Mouse (Mus musculus): ENCODE data around the gene Eif4ebp2. TPM values are rescaled to one million over a fixed set of nuclear protein-coding genes. Genes with fewer than 3 reads are reported as not detected.

Eif4ebp2 gene
- polyA plus RNA-seq, 1 experiment from 2014 or later, result 48.8 TPM

DNA sequence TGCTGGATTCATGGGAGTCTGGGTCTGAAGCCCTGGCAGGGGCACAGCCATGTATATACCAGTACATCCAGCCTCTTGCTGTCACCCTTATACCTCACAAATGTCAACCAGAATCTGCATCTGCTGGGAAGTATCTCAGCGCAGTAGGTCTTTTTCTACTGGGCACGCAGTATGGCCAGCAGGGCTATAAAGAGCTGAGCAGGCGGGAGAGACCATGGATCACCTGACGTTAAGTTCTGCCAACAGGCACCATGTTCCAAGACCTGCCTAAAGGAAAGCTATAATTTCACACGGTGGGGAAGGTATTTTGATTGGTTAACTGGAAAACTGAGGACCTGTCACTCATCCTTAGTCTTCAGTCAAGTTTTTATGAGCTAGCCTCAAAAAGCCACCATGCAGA, 23.4 kb downstream of the Eif4ebp2 start:
- Histone ChIP-seq H3K36me3 (ENCODE audit: control insufficient read depth, insufficient read depth, low read length) (peaks cover 41% of the 10 kb centered on the region), H3K27ac (ENCODE audit: low read depth) (no peak overlapping the region), H3K27me3 (replicated peaks; ENCODE audit: control insufficient read depth, insufficient read depth, low read length) (no peaks in the 10 kb centered on the region), H3K9ac (ENCODE audit: low read length) (no peak overlapping the region), H3K4me1 (replicated peaks; ENCODE audit: control insufficient read depth, insufficient read depth, low read length) (no peaks in the 10 kb centered on the region), H3K4me2 (ENCODE audit: low read length) (no peak overlapping the region), H3K4me3 (ENCODE audit: low read depth, low read length) (no peak overlapping the region), H3K9me3 (ENCODE audit: control insufficient read depth, low read length) (no peaks in the 10 kb centered on the region)
- no peak for DNase-seq (ENCODE audit: low spot score)
- ATAC-seq (replicated peaks; ENCODE audit: low FRiP score, low TSS enrichment, low read depth), result no peak
- WGBS, result 93% methylated on average over 5 of the region's 5 CpGs

DNA sequence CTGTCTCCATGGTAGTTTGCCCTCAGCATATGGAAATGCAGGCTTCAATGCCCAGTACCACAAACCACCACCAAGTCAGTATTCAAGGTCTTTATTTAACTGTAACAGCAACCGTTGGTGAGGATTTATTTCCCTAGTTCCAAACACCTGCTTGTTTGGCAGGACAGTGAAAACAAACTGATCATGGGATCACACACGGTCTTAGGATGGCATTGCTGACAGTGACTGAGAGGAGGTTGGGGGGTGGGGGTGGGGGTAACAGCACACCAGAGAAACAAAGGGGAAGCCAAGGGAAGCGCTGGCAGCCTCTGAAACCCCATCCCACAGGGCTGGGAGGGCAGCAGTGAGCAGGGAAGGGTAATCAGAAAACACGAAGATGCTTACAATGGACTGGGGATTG, 24.0 kb downstream of the Eif4ebp2 start:
- 68% methylated on average over 4 of the region's 4 CpGs for WGBS
- ATAC-seq (replicated peaks; ENCODE audit: low FRiP score, low TSS enrichment, low read depth) (no peak), DNase-seq (ENCODE audit: low spot score) (no peak)
- no peaks in the 10 kb centered on the region for H3K4me1 ChIP-seq (replicated peaks; ENCODE audit: control insufficient read depth, insufficient read depth, low read length)
- H3K4me3 ChIP-seq (ENCODE audit: low read depth, low read length), result no peak overlapping the region
- no peaks in the 10 kb centered on the region for H3K9me3 ChIP-seq (ENCODE audit: control insufficient read depth, low read length)
- H3K4me2 ChIP-seq (ENCODE audit: low read length), result no peak overlapping the region
- no peaks in the 10 kb centered on the region for H3K27me3 ChIP-seq (replicated peaks; ENCODE audit: control insufficient read depth, insufficient read depth, low read length)
- no peak overlapping the region for H3K27ac ChIP-seq (ENCODE audit: low read depth)
- H3K9ac ChIP-seq (ENCODE audit: low read length), result no peak overlapping the region
- H3K36me3 ChIP-seq (ENCODE audit: control insufficient read depth, insufficient read depth, low read length), result peaks cover 35% of the 10 kb centered on the region

DNA sequence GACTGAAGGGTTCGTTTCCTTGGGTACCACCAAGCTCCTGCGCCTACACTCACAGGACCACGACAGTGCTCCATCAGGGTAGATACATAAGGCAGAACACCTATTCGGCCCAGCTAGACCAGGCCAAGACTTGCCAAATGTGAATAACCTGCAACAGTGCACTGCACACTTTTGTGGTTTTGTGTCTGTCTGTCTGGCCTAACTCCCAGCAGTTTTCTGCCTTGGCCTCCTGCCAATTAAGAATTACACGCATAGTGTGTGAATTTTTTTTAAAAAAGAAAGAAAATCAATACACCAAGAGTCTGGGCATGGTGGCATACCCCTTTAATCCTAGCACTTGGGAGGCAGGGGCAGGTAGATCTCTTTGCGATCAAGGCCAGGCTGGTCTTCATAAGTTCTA, 24.5 kb downstream of the Eif4ebp2 start:
- Histone ChIP-seq H3K4me3 (ENCODE audit: low read depth, low read length) (no peak overlapping the region), H3K4me1 (replicated peaks; ENCODE audit: control insufficient read depth, insufficient read depth, low read length) (no peaks in the 10 kb centered on the region)
- 86% methylated on average over 6 of the region's 6 CpGs for WGBS

DNA sequence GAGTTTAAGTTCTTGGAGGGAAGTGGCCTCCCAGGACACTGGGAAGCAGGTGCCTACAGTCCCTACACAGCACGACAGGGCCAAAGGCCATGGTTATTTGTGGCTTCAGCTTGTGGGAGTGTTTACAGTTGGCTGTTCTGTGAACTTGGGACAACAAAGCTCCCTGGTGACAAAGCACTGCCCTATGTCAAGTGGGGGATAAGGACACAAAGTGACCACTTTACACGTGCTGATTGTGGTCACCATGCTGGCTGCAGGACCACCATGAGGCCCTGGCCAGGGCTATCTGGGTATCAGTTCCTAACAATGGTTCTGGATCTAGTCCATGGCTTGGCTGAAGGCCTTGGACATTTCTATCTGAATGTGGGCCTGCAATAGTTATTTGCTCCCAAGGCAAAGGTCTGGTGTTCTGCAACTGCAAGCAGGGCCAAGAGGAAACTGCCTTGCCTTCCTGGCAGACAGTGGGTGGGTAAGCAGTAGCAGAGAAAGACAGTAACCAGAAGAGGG, 26.2 kb downstream of the Eif4ebp2 start:
- Histone ChIP-seq H3K9ac (ENCODE audit: low read length) (no peak overlapping the region), H3K4me1 (replicated peaks; ENCODE audit: control insufficient read depth, insufficient read depth, low read length) (no peaks in the 10 kb centered on the region), H3K27me3 (replicated peaks; ENCODE audit: control insufficient read depth, insufficient read depth, low read length) (no peaks in the 10 kb centered on the region), H3K4me2 (ENCODE audit: low read length) (no peak overlapping the region), H3K9me3 (ENCODE audit: control insufficient read depth, low read length) (no peaks in the 10 kb centered on the region), H3K27ac (ENCODE audit: low read depth) (no peak overlapping the region), H3K36me3 (ENCODE audit: control insufficient read depth, insufficient read depth, low read length) (peaks cover 20% of the 10 kb centered on the region), H3K4me3 (ENCODE audit: low read depth, low read length) (no peak overlapping the region)
- 54% methylated on average over 2 of the region's 2 CpGs for WGBS
- DNase-seq (ENCODE audit: low spot score), result no peak
- no peak for ATAC-seq (replicated peaks; ENCODE audit: low FRiP score, low TSS enrichment, low read depth)

More for the DNA sequence above, 24.5 kb downstream of the Eif4ebp2 start:
- no peak overlapping the region for H3K27ac ChIP-seq (ENCODE audit: low read depth)
- H3K36me3 ChIP-seq (ENCODE audit: control insufficient read depth, insufficient read depth, low read length), result peaks cover 31% of the 10 kb centered on the region
- no peak for ATAC-seq (replicated peaks; ENCODE audit: low FRiP score, low TSS enrichment, low read depth)
- no peak overlapping the region for H3K9ac ChIP-seq (ENCODE audit: low read length)
- H3K9me3 ChIP-seq (ENCODE audit: control insufficient read depth, low read length), result no peaks in the 10 kb centered on the region
- DNase-seq (ENCODE audit: low spot score), result no peak
- H3K4me2 ChIP-seq (ENCODE audit: low read length), result no peak overlapping the region
- no peaks in the 10 kb centered on the region for H3K27me3 ChIP-seq (replicated peaks; ENCODE audit: control insufficient read depth, insufficient read depth, low read length)

DNA sequence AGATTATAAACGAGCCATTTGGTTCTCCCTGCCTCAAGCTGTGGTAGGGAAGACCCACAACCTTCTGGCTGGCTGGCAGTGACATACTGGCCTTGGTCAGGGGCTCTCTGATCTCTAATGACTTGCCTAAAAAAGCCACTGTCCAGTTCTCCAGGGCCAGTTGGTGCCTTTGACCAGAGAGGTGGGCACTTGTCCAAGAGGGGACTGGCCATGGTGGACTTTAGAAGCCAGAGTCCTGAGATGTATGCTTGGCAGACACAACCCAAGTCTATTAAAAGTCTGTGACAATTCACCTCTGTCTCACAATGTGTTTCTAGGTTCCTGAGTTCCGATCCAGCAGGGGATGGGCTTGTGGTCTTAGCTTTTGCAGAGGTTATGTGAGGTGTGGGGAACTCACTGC, 27.4 kb downstream of the Eif4ebp2 start:
- H3K4me2 ChIP-seq (ENCODE audit: low read length), result no peak overlapping the region
- DNase-seq (ENCODE audit: low spot score) (no peak), ATAC-seq (replicated peaks; ENCODE audit: low FRiP score, low TSS enrichment, low read depth) (no peak)
- H3K9ac ChIP-seq (ENCODE audit: low read length), result no peak overlapping the region
- no peaks in the 10 kb centered on the region for H3K4me1 ChIP-seq (replicated peaks; ENCODE audit: control insufficient read depth, insufficient read depth, low read length)
- peaks cover 8% of the 10 kb centered on the region for H3K36me3 ChIP-seq (ENCODE audit: control insufficient read depth, insufficient read depth, low read length)
- peaks cover 2% of the 10 kb centered on the region for H3K27me3 ChIP-seq (replicated peaks; ENCODE audit: control insufficient read depth, insufficient read depth, low read length)
- H3K9me3 ChIP-seq (ENCODE audit: control insufficient read depth, low read length), result no peaks in the 10 kb centered on the region
- no peak overlapping the region for H3K4me3 ChIP-seq (ENCODE audit: low read depth, low read length)
- no peak overlapping the region for H3K27ac ChIP-seq (ENCODE audit: low read depth)
- 60% methylated on average over 2 of the region's 2 CpGs for WGBS

DNA sequence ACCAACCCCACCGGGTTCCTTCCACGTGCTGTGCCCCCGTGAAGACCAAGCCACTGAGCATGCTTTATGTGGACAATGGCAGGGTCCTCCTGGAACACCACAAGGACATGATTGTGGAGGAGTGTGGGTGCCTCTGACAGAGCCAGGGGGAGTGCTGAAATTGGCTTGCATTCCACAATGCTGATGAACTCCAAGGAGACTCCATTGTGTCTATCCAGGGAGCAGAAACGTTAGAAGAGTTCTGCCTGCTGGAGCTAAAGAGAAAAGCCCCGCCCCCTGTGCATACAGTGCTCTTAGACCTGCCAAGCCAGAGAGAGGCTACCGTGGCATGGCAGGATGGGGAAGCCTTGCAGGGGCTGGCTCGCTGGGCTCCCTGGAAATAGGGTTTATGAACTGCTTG, 28.0 kb downstream of the Eif4ebp2 start:
- Histone ChIP-seq H3K36me3 (ENCODE audit: control insufficient read depth, insufficient read depth, low read length) (peaks cover 2% of the 10 kb centered on the region; the same call in 1 of the 2 replicates), H3K4me3 (ENCODE audit: low read depth, low read length) (no peak overlapping the region), H3K9ac (ENCODE audit: low read length) (no peak overlapping the region), H3K27ac (ENCODE audit: low read depth) (no peak overlapping the region), H3K27me3 (replicated peaks; ENCODE audit: control insufficient read depth, insufficient read depth, low read length) (peaks cover 7% of the 10 kb centered on the region), H3K9me3 (ENCODE audit: control insufficient read depth, low read length) (no peaks in the 10 kb centered on the region), H3K4me2 (ENCODE audit: low read length) (no peak overlapping the region), H3K4me1 (replicated peaks; ENCODE audit: control insufficient read depth, insufficient read depth, low read length) (no peaks in the 10 kb centered on the region)
- WGBS, result 30% methylated on average over 7 of the region's 7 CpGs
- no peak for DNase-seq (ENCODE audit: low spot score)
- ATAC-seq (replicated peaks; ENCODE audit: low FRiP score, low TSS enrichment, low read depth), result no peak; the same call in 1 of the 2 replicates

DNA sequence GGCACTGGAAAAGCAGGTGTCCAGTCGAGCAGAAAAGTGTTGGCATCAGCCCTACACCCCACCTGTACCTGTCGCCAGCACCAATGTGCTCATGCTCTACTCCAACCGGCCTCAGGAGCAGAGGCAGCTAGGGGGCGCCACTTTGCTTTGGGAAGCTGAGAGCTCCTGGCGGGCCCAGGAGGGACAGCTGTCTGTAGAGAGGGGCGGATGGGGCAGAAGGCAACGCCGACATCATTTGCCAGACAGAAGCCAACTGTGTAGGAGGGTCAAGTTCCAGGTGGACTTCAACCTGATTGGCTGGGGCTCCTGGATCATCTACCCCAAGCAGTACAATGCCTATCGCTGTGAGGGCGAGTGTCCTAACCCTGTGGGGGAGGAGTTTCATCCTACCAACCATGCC, 29.2 kb downstream of the Eif4ebp2 start:
- no peak overlapping the region for H3K27ac ChIP-seq (ENCODE audit: low read depth)
- H3K4me3 ChIP-seq (ENCODE audit: low read depth, low read length), result no peak overlapping the region
- H3K27me3 ChIP-seq (replicated peaks; ENCODE audit: control insufficient read depth, insufficient read depth, low read length), result peaks cover 20% of the 10 kb centered on the region
- H3K4me1 ChIP-seq (replicated peaks; ENCODE audit: control insufficient read depth, insufficient read depth, low read length), result peaks cover 5% of the 10 kb centered on the region; the same call in 1 of the 2 replicates
- DNase-seq (ENCODE audit: low spot score) (no peak), ATAC-seq (replicated peaks; ENCODE audit: low FRiP score, low TSS enrichment, low read depth) (no peak)
- 62% methylated on average over 10 of the region's 10 CpGs for WGBS
- H3K9ac ChIP-seq (ENCODE audit: low read length), result no peak overlapping the region
- no peak overlapping the region for H3K4me2 ChIP-seq (ENCODE audit: low read length)
- no peaks in the 10 kb centered on the region for H3K36me3 ChIP-seq (ENCODE audit: control insufficient read depth, insufficient read depth, low read length)
- H3K9me3 ChIP-seq (ENCODE audit: control insufficient read depth, low read length), result no peaks in the 10 kb centered on the region

DNA sequence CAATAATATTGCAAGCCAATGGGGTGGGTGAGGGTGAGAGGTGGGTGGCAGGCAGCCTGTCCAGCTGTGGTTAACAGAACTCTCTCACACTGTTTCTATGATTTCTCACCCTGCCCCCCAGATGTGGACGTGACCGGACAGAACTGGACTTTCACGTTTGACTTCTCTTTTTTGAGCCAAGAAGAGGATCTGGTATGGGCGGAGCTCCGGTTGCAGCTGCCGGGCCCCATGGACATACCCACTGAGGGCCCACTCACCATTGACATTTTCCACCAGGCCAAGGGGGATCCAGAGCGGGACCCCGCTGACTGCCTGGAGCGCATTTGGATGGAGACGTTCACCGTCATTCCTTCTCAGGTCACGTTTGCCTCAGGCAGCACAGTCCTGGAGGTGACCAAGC, 29.6 kb downstream of the Eif4ebp2 start:
- Histone ChIP-seq H3K36me3 (ENCODE audit: control insufficient read depth, insufficient read depth, low read length) (no peaks in the 10 kb centered on the region), H3K9ac (ENCODE audit: low read length) (no peak overlapping the region), H3K4me2 (ENCODE audit: low read length) (no peak overlapping the region), H3K4me1 (replicated peaks; ENCODE audit: control insufficient read depth, insufficient read depth, low read length) (peaks cover 5% of the 10 kb centered on the region; the same call in 1 of the 2 replicates), H3K4me3 (ENCODE audit: low read depth, low read length) (no peak overlapping the region), H3K9me3 (ENCODE audit: control insufficient read depth, low read length) (no peaks in the 10 kb centered on the region), H3K27me3 (replicated peaks; ENCODE audit: control insufficient read depth, insufficient read depth, low read length) (peaks cover 24% of the 10 kb centered on the region), H3K27ac (ENCODE audit: low read depth) (no peak overlapping the region)
- 86% methylated on average over 12 of the region's 12 CpGs for WGBS
- ATAC-seq (replicated peaks; ENCODE audit: low FRiP score, low TSS enrichment, low read depth) (no peak), DNase-seq (ENCODE audit: low spot score) (no peak)

DNA sequence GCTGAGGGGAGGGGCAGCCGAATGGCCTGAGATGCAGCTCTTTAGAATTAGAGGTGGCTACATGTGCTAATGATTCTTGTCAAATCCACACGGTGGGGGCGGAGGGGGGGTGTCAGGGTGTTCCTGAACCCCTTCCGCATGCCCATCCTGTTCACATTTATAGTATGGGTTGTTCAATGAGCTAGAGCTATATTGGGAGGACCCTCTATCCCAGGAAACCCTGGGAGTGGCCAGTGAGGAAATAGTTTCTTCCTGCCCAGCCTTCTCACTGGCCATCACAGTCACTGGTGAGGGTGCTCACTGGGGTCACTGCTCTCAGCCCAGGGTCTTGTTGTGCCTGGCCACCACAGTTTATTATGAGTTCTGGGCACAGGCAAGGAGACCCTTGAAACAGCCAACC, 32.5 kb downstream of the Eif4ebp2 start:
- H3K27ac ChIP-seq (ENCODE audit: low read depth), result no peak overlapping the region
- no peak overlapping the region for H3K4me3 ChIP-seq (ENCODE audit: low read depth, low read length)
- ATAC-seq (replicated peaks; ENCODE audit: low FRiP score, low TSS enrichment, low read depth), result no peak
- 68% methylated on average over 4 of the region's 4 CpGs for WGBS
- DNase-seq (ENCODE audit: low spot score), result no peak
- peaks cover 5% of the 10 kb centered on the region; the same call in 1 of the 2 replicates for H3K4me1 ChIP-seq (replicated peaks; ENCODE audit: control insufficient read depth, insufficient read depth, low read length)
- peaks cover 44% of the 10 kb centered on the region for H3K27me3 ChIP-seq (replicated peaks; ENCODE audit: control insufficient read depth, insufficient read depth, low read length)
- no peaks in the 10 kb centered on the region for H3K9me3 ChIP-seq (ENCODE audit: control insufficient read depth, low read length)
- H3K36me3 ChIP-seq (ENCODE audit: control insufficient read depth, insufficient read depth, low read length), result no peaks in the 10 kb centered on the region
- no peak overlapping the region for H3K4me2 ChIP-seq (ENCODE audit: low read length)
- H3K9ac ChIP-seq (ENCODE audit: low read length), result no peak overlapping the region

All from intestine, embryonic 14.5 days (tissue).